Mouse (Mus musculus): Measurements from ENCODE around the gene Klhl21. TPM values are rescaled to one million over a fixed set of nuclear protein-coding genes. Genes with fewer than 3 reads are reported as not detected.
"Not testable (repeated sequence)": the region's sequence is repeated elsewhere in the genome, so short reads cannot be mapped to it uniquely, and the experiment has no call there.

Klhl21 gene
- polyA plus RNA-seq, 1 experiment from 2014 or later: 5.3 TPM

DNA sequence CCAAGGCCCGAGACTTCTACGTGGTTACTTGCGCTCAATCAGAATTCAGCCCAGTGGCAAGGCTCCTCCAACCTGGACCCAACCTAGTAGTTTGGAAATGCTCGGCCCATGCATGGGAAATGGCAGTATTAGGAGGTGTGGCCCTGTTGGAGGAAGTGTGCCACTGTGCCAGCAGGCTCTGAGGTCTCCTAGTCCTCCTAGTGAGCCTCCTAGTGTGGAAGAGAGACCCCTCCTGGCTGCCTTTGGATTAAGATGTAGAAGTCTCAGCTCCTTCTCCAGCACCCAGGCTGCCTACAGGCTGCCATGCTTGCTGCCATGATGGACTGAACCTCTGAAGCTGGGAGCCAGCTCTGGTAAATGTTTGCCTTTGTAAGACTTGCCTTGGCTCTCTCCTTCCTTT, 21.4 kb downstream of the Klhl21 start:
- Histone ChIP-seq H3K9ac (ENCODE audit: low read depth, low read length) (no peak overlapping the region), H3K4me3 (ENCODE audit: low read depth, low read length) (no peak overlapping the region), H3K4me1 (replicated peaks; ENCODE audit: control insufficient read depth, insufficient read depth, low read length) (peaks cover 5% of the 10 kb centered on the region), H3K27ac (ENCODE audit: low read depth, low read length) (no peak overlapping the region), H3K36me3 (ENCODE audit: control insufficient read depth, insufficient read depth) (peaks cover 3% of the 10 kb centered on the region; the same call in 1 of the 2 replicates), H3K27me3 (replicated peaks; ENCODE audit: control insufficient read depth, insufficient read depth, low read length) (no peaks in the 10 kb centered on the region), H3K4me2 (replicated peaks; ENCODE audit: low read depth) (no peak overlapping the region), H3K9me3 (ENCODE audit: control insufficient read depth) (no peaks in the 10 kb centered on the region)
- no peak for ATAC-seq
- peak; percentile 55 for TF ChIP-seq CTCF (IDR thresholded peaks at IDR 0.05; ENCODE audit: low read depth)
- 78% methylated on average over 4 of the region's 4 CpGs for WGBS

DNA sequence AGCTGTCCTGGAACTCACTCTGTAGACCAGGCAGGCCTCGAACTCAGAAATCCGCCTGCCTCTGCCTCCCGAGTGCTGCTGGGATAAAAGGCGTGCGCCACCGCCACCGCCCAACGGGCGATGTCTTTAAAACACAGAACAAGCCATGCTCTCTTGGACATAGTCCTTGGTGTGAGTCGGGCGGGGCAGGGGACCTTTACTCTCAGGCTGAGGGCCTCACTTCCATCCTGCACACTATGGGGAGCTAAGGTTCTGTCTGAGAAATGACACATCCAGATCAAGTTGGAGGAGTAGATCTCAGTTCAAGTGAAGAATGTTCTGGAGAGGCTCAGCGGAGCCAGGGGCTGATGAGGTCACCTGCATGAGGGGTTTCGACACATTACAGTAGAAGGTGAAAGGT, 24.3 kb downstream of the Klhl21 start:
- Histone ChIP-seq H3K4me2 (replicated peaks; ENCODE audit: low read depth) (no peak overlapping the region), H3K36me3 (ENCODE audit: control insufficient read depth, insufficient read depth) (no peaks in the 10 kb centered on the region), H3K4me1 (replicated peaks; ENCODE audit: control insufficient read depth, insufficient read depth, low read length) (no peaks in the 10 kb centered on the region; the same call in 1 of the 2 replicates), H3K9ac (ENCODE audit: low read depth, low read length) (no peak overlapping the region), H3K27ac (ENCODE audit: low read depth, low read length) (no peak overlapping the region), H3K4me3 (ENCODE audit: low read depth, low read length) (no peak overlapping the region), H3K9me3 (ENCODE audit: control insufficient read depth) (no peaks in the 10 kb centered on the region), H3K27me3 (replicated peaks; ENCODE audit: control insufficient read depth, insufficient read depth, low read length) (no peaks in the 10 kb centered on the region)
- WGBS: 64% methylated on average over 13 of the region's 13 CpGs
- TF ChIP-seq CTCF (IDR thresholded peaks at IDR 0.05; ENCODE audit: low read depth): no peak
- ATAC-seq: peak; percentile 50

DNA sequence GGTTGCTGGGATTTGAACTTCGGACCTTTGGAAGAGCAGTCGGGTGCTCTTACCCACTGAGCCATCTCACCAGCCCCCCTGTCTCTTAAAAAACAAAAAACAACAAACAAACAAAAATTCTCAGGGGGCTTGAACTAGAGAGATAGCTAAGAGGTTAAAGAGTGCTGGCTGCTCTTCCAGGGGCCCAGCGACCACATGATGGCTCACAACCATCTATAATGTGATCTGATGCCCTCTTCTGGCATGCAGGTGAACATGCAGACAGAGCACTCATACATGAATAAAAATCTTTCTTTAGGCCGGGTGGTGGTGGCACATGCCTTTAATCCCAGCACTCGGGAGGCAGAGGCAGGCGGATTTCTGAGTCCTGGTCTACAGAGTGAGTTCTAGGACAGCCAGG, 27.9 kb downstream of the Klhl21 start:
- peak; percentile 51 for TF ChIP-seq CTCF (IDR thresholded peaks at IDR 0.05; ENCODE audit: low read depth)
- H3K36me3 ChIP-seq (ENCODE audit: control insufficient read depth, insufficient read depth); H3K4me2 ChIP-seq (replicated peaks; ENCODE audit: low read depth); H3K27ac ChIP-seq (ENCODE audit: low read depth, low read length); H3K27me3 ChIP-seq (replicated peaks; ENCODE audit: control insufficient read depth, insufficient read depth, low read length); ATAC-seq; H3K4me3 ChIP-seq (ENCODE audit: low read depth, low read length); H3K9me3 ChIP-seq (ENCODE audit: control insufficient read depth); H3K4me1 ChIP-seq (replicated peaks; ENCODE audit: control insufficient read depth, insufficient read depth, low read length); H3K9ac ChIP-seq (ENCODE audit: low read depth, low read length): not testable (repeated sequence)
- 93% methylated on average over 6 of the region's 6 CpGs for WGBS

- H3K27ac ChIP-seq (ENCODE audit: low read depth, low read length): 0 out of 2 replicates have a peak within 1 kb of the TSS, but pooled peaks have one; percentile 11
- ATAC-seq: no peak
- H3K27me3 ChIP-seq (replicated peaks; ENCODE audit: control insufficient read depth, insufficient read depth, low read length): no peaks in the 10 kb centered on the region
- 44% methylated on average over 10 of the region's 10 CpGs for WGBS
- peak within 1 kb of the TSS; percentile 77 for H3K4me3 ChIP-seq (ENCODE audit: low read depth, low read length)
- no peak for TF ChIP-seq CTCF (IDR thresholded peaks at IDR 0.05; ENCODE audit: low read depth)
- H3K9ac ChIP-seq (ENCODE audit: low read depth, low read length): peak within 1 kb of the TSS; percentile 93
- H3K9me3 ChIP-seq (ENCODE audit: control insufficient read depth): no peaks in the 10 kb centered on the region
- H3K4me2 ChIP-seq (replicated peaks; ENCODE audit: low read depth): peak within 1 kb of the TSS; percentile 92
- H3K36me3 ChIP-seq (ENCODE audit: control insufficient read depth, insufficient read depth): peaks cover 25% of the 10 kb centered on the region
- H3K4me1 ChIP-seq (replicated peaks; ENCODE audit: control insufficient read depth, insufficient read depth, low read length): 0 out of 2 replicates have a peak, but pooled peaks cover 5% of the 10 kb centered on the region
These were observed 29.8 kb downstream of the Klhl21 start, which contains the start of gene Tas1r1 for GRCm38 (mm10) chr4:152038225-152038984. Gene Tas1r1, minus strand, starts transcription at chr4:152038568.

DNA sequence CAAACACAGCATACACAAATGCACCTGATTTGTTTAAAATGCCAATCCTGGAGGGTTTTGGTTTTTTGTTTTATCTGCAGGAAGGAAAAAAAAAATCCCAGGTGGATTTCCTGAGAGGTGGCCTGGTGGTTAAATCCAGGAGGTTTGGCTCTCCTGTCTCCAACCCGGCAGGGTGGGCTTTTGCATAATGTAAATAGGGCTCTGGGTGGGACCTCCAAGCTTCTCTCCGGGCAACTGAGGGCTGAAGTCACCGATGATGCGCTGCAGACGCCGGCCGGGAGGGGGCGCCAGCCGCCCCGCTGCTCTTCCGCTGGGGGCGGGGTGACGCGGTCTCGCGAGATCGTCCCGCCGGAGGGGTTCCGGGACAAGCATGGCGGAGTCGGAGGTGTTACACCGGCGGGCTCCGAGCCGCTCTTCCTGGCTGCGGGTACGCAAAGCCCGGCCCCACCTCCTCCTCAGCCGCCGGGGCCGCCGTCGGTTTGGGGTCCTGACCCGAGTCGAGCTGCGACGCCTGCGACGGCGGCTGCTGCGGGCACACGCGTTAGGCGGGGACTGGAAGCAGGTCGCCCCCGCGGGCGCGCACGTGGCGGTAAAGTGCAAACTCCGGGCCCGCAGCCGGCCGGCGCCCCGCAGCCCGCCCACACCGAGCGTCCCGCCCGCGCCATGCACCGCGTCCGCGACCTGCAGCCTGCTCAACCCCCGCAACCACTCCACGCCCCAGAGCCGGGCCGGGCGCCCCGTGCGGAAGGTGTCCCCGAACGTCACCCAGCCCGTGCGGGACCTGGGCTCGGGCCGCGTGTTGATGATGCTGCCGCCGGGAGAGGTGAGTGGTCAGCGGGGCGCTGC, 30.6 kb downstream of the Klhl21 start, which contains the start of gene Nol9:
Gene Nol9 (plus strand): TSS at position 337 of the 846 bp plus-strand sequence.
- peak; percentile 87 for ATAC-seq
- Histone ChIP-seq H3K4me1 (replicated peaks; ENCODE audit: control insufficient read depth, insufficient read depth, low read length) (0 out of 2 replicates have a peak, but pooled peaks cover 5% of the 10 kb centered on the region), H3K36me3 (ENCODE audit: control insufficient read depth, insufficient read depth) (peaks cover 32% of the 10 kb centered on the region), H3K4me2 (replicated peaks; ENCODE audit: low read depth) (peak within 1 kb of the TSS; percentile 92), H3K9ac (ENCODE audit: low read depth, low read length) (peak within 1 kb of the TSS; percentile 93), H3K9me3 (ENCODE audit: control insufficient read depth) (no peaks in the 10 kb centered on the region), H3K27ac (ENCODE audit: low read depth, low read length) (peak within 1 kb of the TSS; percentile 11; the same call in 1 of the 2 replicates), H3K27me3 (replicated peaks; ENCODE audit: control insufficient read depth, insufficient read depth, low read length) (no peaks in the 10 kb centered on the region), H3K4me3 (ENCODE audit: low read depth, low read length) (peak within 1 kb of the TSS; percentile 77)
- peak; percentile 99 for TF ChIP-seq CTCF (IDR thresholded peaks at IDR 0.05; ENCODE audit: low read depth)
- under 1% methylated on average over 84 of the region's 86 CpGs for WGBS

DNA sequence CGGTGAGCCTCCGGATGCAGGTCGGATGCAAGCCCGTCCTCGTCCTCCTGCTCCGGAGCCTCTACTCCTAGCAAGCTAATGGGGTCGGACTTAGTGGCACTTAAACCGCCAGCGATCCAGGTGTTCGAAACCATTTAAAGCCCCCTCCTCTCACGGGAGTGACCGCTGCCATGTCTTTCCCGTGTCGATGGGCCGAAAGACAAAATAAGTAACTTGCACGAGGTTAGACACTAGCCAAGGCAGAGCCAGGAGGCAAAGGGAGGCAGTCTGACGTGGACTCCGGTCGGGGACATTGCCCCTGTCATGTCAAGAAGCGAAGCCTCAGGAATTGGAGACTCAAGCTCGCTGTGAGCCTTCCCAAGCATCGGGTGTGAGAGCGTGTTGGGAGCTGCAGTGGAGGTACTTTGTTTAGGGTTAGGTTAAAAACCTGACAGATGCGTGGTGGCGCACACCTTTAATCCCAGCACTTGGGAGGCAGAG, 31.3 kb downstream of the Klhl21 start:
- peaks cover 39% of the 10 kb centered on the region for H3K36me3 ChIP-seq (ENCODE audit: control insufficient read depth, insufficient read depth)
- peak; percentile 32; the same call in 1 of the 2 replicates for ATAC-seq
- no peaks in the 10 kb centered on the region for H3K27me3 ChIP-seq (replicated peaks; ENCODE audit: control insufficient read depth, insufficient read depth, low read length)
- H3K9ac ChIP-seq (ENCODE audit: low read depth, low read length): peak overlapping the region; percentile 93
- no peaks in the 10 kb centered on the region for H3K9me3 ChIP-seq (ENCODE audit: control insufficient read depth)
- 0 out of 2 replicates have a peak, but pooled peaks cover 5% of the 10 kb centered on the region for H3K4me1 ChIP-seq (replicated peaks; ENCODE audit: control insufficient read depth, insufficient read depth, low read length)
- H3K4me3 ChIP-seq (ENCODE audit: low read depth, low read length): peak overlapping the region; percentile 77
- 2% methylated on average over 25 of the region's 25 CpGs for whole genome bisulfite sequencing
- peak overlapping the region; percentile 11; the same call in 1 of the 2 replicates for H3K27ac ChIP-seq (ENCODE audit: low read depth, low read length)
- H3K4me2 ChIP-seq (replicated peaks; ENCODE audit: low read depth): peak overlapping the region; percentile 92
- TF ChIP-seq CTCF (IDR thresholded peaks at IDR 0.05; ENCODE audit: low read depth): no peak
